Mouse (Mus musculus) leukemia stem cell, adult 10-12 weeks (primary cell): Measurements from ENCODE around the gene Amhr2. TPM values are rescaled to one million over a fixed set of nuclear protein-coding genes. Genes with fewer than 3 reads are reported as not detected.

Source experiments
- polyA plus RNA-seq: library from polyadenylated mRNA; stranded (reverse); fragments of >175 nt; gene quantifications from 2 replicates; pipeline ENCODE4 v1.2.3, GENCODE M21; 2012; ENCODE audit warnings: low replicate concordance

The Amhr2 gene
- not detected in 2 replicates for polyA plus RNA-seq

DNA sequence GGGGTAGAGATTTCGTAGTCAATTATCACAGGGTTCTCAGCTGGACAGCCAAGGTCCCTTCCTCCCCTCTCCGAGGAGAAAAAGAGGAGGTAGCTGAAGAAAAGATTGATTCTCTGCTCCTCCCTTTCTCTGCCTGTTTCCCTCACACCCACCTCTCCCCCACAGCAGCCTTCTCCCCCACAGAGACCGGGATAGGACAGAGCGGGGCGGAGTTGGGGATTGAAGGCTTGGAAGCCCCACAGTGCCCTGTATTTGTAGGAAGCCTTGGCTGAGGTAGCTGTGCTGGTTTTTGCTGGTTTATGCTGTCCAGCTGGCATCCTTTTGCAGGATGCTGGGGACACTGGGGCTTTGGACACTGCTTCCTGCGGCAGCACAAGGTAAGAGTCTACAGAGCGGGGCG, at the start of gene Amhr2:
TSS of gene Amhr2 (plus strand) at position 222 of the 400 bp plus-strand sequence.

DNA sequence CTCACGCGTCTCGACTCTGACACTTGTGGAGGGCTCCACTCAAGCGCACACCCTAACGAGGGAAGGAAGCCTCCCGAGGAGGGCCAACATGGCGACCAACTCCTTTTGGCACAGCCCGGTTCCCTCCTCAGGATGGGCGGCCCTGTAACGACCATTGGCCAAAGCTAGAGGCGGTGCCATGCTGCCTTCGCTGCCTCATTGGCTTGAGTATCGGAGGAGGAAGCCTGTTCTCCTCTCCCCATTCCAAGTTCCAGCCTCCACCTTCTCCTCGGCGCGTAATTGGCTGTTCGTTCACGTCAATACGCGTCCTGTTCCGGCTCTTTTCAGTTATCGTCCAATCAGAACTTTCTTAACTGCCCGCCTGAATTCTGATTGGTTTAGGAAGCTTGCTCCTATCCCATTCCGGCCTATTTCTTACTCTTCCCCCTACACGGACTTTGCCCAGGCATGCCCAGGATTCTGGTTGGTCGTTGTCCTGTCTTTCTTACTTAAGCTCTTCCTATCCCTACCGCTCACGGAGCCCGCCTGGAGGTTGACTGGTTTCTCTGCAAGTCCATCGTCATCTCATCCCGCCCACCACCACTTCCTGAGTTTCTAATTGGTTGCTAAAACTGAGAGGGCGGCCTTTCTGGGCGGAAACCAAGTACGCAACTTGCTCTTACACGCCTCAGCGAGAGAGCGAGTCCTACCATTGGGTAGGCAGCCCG, 39.5 kb upstream of the Amhr2 start, which contains the start of gene Sp1:
TSS of gene Sp1 (plus strand) at position 655 of the 707 bp plus-strand sequence.

DNA sequence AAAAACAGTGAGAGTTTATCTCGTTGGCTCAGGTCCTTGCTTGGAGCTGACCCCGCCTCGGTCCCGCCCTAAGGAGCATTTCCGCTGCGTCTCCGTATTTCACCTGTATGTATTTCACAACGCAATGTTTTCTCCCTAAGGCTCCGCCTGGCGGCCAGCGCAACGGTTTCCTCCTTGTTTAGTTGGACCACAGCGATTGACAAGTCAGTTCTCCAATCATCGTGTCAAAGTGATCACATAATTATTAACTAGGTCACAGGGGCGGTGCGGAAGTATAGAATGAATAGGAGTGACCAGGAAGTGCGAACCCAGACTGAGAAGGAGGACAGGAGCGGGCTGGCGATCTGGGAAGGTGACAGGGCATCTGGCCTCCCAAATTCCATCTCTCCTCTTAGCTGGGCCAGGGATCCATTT, 13.7 kb downstream of the Amhr2 start, which contains the start of gene Prr13:
TSS of gene Prr13 (plus strand) at position 125 of the 414 bp plus-strand sequence.

DNA sequence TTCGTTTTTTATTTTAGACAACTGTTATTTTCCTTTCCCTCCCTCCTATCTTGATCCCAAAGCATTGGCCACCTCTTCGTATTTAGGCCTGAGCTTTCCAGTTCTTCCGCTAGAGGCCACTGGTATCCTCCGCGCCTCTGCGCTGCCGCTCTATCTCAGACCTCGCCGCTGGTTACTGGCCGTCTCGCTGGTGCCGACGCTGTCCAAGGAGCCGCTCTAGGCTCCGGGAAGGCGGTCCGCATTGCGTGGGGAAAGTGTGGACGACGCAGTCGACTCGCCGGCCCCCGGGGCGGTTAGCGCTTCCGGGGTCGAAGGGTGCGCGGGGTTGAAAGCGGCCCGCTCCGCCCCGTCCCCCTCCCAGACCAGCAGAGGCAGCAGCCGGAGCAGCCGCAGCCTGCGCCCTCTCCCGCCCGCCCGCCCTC, 25.0 kb downstream of the Amhr2 start, which contains the start of gene Pcbp2:
TSS of gene Pcbp2 (plus strand) at position 357 of the 422 bp plus-strand sequence.

DNA sequence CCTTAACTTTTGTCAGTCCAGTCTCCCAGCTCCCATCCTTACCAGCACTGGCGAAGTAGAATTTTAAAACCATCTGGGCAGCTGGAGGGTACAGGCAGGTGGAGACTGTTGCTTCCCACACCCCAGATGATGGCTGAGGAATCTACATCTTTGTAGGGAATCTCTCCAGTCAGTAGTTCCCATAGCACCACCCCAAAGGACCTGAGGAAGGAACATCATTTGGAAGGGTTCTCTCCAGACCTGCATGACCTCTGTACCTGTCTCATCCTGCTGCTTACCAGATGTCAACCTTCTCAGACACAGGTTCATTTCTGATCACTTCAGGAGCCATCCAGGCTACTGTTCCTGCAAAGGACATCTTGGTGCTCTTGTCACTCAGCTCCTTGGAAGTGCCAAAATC, 58.3 kb downstream of the Amhr2 start, which contains the start of gene Gm10337:
TSS of gene Gm10337 (plus strand) at position 276 of the 400 bp plus-strand sequence.

Other genes with a start within 250 kb of the Amhr2 start
- gene Zfp740, start 242.1 kb upstream of the Amhr2 start, polyA plus RNA-seq = 10.9 and 11.5 TPM in 2 replicates
- gene Csad, start 240.6 kb upstream of the Amhr2 start, polyA plus RNA-seq = 6.3 and 8.9 TPM in 2 replicates
- gene Itgb7, start 213.4 kb upstream of the Amhr2 start, polyA plus RNA-seq = 168 and 223 TPM in 2 replicates
- gene Rarg, start 187.8 kb upstream of the Amhr2 start, polyA plus RNA-seq = 11.2 and 12.3 TPM in 2 replicates
- gene Gm9918, start 174.8 kb upstream of the Amhr2 start, polyA plus RNA-seq = not detected in 2 replicates
- gene Mfsd5, start 165.9 kb upstream of the Amhr2 start, polyA plus RNA-seq = 50.2 and 91.4 TPM in 2 replicates
- 19.4 and 42.7 TPM in 2 replicates for gene Espl1, start 149.1 kb upstream of the Amhr2 start, polyA plus RNA-seq
- 2.9 and 10.3 TPM in 2 replicates for gene Pfdn5, start 119.3 kb upstream of the Amhr2 start, polyA plus RNA-seq
- gene Myg1, start 113.7 kb upstream of the Amhr2 start, polyA plus RNA-seq = 25.7 and 87.7 TPM in 2 replicates
- gene Aaas, start 94.6 kb upstream of the Amhr2 start, polyA plus RNA-seq = 29.3 and 184 TPM in 2 replicates
- gene Sp7, start 78.2 kb upstream of the Amhr2 start, polyA plus RNA-seq = not detected in 2 replicates
- gene Sp1, start 39.2 kb upstream of the Amhr2 start, polyA plus RNA-seq = 10.7 and 11.9 TPM in 2 replicates
- 46.5 and 443 TPM in 2 replicates for gene Prr13, start 13.7 kb downstream of the Amhr2 start, polyA plus RNA-seq
- 134 and 647 TPM in 2 replicates for gene Pcbp2, start 25.2 kb downstream of the Amhr2 start, polyA plus RNA-seq
- not detected in 2 replicates for gene Gm10337, start 58.4 kb downstream of the Amhr2 start, polyA plus RNA-seq
- 0.99 and 1.2 TPM in 2 replicates for gene Map3k12, start 71.7 kb downstream of the Amhr2 start, polyA plus RNA-seq
- gene Tarbp2, start 72.8 kb downstream of the Amhr2 start, polyA plus RNA-seq = 79.5 and 91.5 TPM in 2 replicates
- gene Npff, start 79.6 kb downstream of the Amhr2 start, polyA plus RNA-seq = 0.91 and 1.0 TPM in 2 replicates
- gene Gm28047, start 179.7 kb downstream of the Amhr2 start, polyA plus RNA-seq = 1.6 TPM in 1 of 2 replicates, not detected in the other
- gene Atf7, start 180.1 kb downstream of the Amhr2 start, polyA plus RNA-seq = 12.2 and 15.7 TPM in 2 replicates
- 18.4 and 237 TPM in 2 replicates for gene Atp5g2, start 227.0 kb downstream of the Amhr2 start, polyA plus RNA-seq